Mouse (Mus musculus): ENCODE results near the gene Gfod1. TPM values are rescaled to one million over a fixed set of nuclear protein-coding genes. Genes with fewer than 3 reads are reported as not detected.

Gene Gfod1
- total RNA-seq, 1 experiment from 2014 or later: 20.8 TPM

DNA sequence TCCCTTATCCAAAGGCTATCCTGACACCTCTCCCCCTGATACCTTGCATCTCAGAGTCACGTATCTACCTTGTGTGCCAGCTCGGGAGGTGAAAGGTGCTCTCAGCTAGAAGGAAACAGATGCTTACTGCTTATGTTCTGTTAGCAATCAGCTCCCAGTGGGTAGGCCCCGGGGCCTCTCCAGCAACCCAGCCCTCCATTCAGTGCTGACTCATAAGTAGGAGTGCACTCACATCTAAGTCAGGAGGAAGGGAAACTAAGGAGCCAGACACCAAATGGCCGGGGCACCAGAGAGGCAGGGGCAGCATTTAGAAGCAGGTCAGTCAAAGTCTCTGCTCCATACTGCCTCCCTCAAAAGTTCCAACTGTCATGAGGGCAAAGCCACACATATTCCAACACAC lies 155.3 kb downstream of the Gfod1 start:
- ATAC-seq (replicated peaks; ENCODE audit: insufficient number of reproducible peaks, low FRiP score, low TSS enrichment, poor library complexity, severe bottlenecking): no peak

DNA sequence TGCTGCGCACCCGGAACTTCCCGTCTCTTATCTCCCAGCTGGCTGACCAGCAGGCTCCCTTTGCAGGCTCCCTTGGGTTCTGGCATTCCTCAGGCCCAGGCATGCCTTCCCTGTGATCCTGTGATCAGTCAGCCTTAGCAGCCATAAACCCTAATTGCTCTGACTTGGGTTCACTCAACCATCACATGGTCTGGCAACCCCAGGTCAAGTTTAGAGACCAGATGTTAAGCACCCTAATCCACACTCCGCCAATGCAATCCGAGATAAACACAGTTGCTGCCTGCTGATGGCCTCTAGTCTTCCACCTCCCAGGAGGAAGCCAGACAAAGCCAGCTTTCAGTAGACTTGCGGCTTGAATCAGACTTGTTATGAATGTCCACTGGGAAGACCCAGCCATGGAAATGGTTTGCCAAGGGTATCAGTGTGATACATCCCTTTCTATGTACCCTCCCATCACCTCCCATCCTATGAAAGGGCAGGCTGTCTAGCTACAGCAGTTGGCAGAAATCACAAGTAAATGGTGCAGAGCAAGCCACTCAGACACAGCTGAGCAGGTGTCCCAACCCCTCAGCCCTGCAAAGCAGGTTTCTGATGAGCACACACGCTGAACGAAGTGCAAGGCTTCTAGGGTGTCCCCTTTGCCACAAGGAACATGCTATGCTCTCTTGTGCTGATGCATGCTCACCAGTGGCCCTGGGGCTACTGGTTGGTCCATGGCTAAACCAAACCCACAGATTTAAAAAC lies 157.3 kb downstream of the Gfod1 start:
- no peak for ATAC-seq (replicated peaks; ENCODE audit: insufficient number of reproducible peaks, low FRiP score, low TSS enrichment, poor library complexity, severe bottlenecking)

Other genes starting within 250 kb of the Gfod1 start
- 4.5 to 5.2 TPM in 2 of 3 replicates, not detected in the other for gene Tbc1d7, start 132.7 kb downstream of the Gfod1 start, total RNA-seq (2017)
- 5.7 to 7.8 TPM (median 6.5 TPM) in 3 replicates for gene Sirt5, start 61.3 kb upstream of the Gfod1 start, total RNA-seq (2017)
- 180 to 335 TPM (median 181 TPM) in 3 replicates for gene Nol7, start 94.2 kb upstream of the Gfod1 start, total RNA-seq (2017)
- 109 to 144 TPM (median 117 TPM) in 3 replicates for gene Ranbp9, start 177.1 kb upstream of the Gfod1 start, total RNA-seq (2017)